Mouse (Mus musculus): ENCODE measurements around the gene Ckap5. TPM values are rescaled to one million over a fixed set of nuclear protein-coding genes. Genes with fewer than 3 reads are reported as not detected.
"Not testable (repeated sequence)": the region's sequence is repeated elsewhere in the genome, so short reads cannot be mapped to it uniquely, and the experiment has no call there.

Ckap5 gene
- polyA plus RNA-seq, 1 experiment = 40.1 TPM

GRCm38 (mm10) chr2:91498093-91498719 is 28.4 kb upstream of the Ckap5 start:
- peak overlapping the region; percentile 67 for H3K4me3 ChIP-seq (ENCODE audit: insufficient read depth, low read length)
- H3K27ac ChIP-seq (ENCODE audit: insufficient read depth, low read depth, low read length) = peak overlapping the region; percentile 81
- TF ChIP-seq CTCF (IDR thresholded peaks at IDR 0.05; ENCODE audit: low read depth, low read length) (no peak), POLR2A (IDR thresholded peaks at IDR 0.05; ENCODE audit: borderline replicate concordance, low read depth, low read length) (no peak)

GRCm38 (mm10) chr2:91508076-91508475 is 18.5 kb upstream of the Ckap5 start:
- H3K4me3 ChIP-seq (ENCODE audit: insufficient read depth, low read length) = no peak overlapping the region
- TF ChIP-seq CTCF (IDR thresholded peaks at IDR 0.05; ENCODE audit: low read depth, low read length) (no peak), POLR2A (IDR thresholded peaks at IDR 0.05; ENCODE audit: borderline replicate concordance, low read depth, low read length) (no peak)
- peaks cover 8% of the 10 kb centered on the region for H3K4me1 ChIP-seq (ENCODE audit: control insufficient read depth, insufficient read depth, low read length)
- H3K27ac ChIP-seq (ENCODE audit: insufficient read depth, low read depth, low read length) = no peak overlapping the region

More at GRCm38 (mm10) chr2:91498093-91498719, 28.4 kb upstream of the Ckap5 start:
- H3K4me1 ChIP-seq (ENCODE audit: control insufficient read depth, insufficient read depth, low read length) = peaks cover 16% of the 10 kb centered on the region

DNA sequence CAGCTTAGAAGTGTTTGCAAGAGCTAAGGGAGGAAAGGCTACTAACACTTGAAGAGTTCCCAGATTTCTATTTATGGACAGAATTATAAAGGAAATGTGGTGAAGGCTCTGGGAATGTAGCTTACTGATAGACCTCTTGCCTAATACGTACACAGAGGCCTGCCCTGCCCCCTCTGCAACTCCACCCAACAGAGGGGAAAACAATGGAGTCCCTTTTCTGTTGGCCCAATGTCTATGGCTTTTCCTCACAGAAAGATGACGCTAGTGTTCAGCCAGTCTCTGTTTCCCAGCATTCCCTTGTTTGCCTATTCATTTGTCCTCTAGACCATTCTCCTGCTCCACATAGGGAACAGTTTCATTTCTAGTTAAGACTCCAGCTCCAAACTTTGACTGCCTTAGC is 9.4 kb upstream of the Ckap5 start:
- TF ChIP-seq POLR2A (IDR thresholded peaks at IDR 0.05; ENCODE audit: borderline replicate concordance, low read depth, low read length) = no peak
- TF ChIP-seq CTCF (IDR thresholded peaks at IDR 0.05; ENCODE audit: low read depth, low read length) = no peak
- Histone ChIP-seq H3K27ac (ENCODE audit: insufficient read depth, low read depth, low read length) (peak overlapping the region; percentile 32), H3K4me3 (ENCODE audit: insufficient read depth, low read length) (no peak overlapping the region), H3K4me1 (ENCODE audit: control insufficient read depth, insufficient read depth, low read length) (peaks cover 11% of the 10 kb centered on the region)

GRCm38 (mm10) chr2:91527147-91527486 is 555 bp downstream of the Ckap5 start:
- H3K27ac ChIP-seq (ENCODE audit: insufficient read depth, low read depth, low read length) = 0 out of 2 replicates have a peak overlapping the region, but pooled peaks have one; percentile 28
- TF ChIP-seq POLR2A (IDR thresholded peaks at IDR 0.05; ENCODE audit: borderline replicate concordance, low read depth, low read length) = no peak
- TF ChIP-seq CTCF (IDR thresholded peaks at IDR 0.05; ENCODE audit: low read depth, low read length) = no peak
- H3K4me1 ChIP-seq (ENCODE audit: control insufficient read depth, insufficient read depth, low read length) = peaks cover 10% of the 10 kb centered on the region
- H3K4me3 ChIP-seq (ENCODE audit: insufficient read depth, low read length) = peak overlapping the region; percentile 89

DNA sequence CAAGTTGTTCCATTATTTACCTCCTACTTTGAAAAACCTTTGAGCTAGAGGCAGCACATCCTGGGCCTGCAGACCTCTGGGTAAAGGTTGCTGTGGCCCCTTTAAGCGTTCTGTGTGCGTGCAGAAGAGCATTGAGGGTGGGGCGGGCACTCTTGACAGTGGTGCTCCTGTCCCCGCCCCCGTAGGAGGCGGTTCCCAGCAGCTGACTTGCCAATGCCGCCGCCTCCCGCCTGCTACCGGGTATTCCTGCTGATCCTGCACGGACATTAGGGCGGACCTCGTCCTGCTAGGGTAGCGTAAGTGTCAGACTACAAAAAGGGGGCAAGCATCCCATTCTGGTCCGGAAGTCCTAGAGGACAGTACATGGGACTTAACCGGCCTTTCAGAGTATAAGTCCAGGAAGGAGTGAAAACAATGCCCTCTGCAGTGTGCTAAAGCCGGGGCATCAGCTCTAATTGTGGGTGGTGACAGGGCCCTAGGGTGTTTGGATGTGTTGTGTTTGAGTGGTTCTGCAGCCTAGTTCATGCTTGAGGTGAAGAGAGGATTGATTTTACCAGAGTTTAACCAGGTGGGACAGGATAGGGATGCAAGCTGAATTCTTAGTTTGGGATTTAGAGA is 11.1 kb downstream of the Ckap5 start:
- Histone ChIP-seq H3K4me3 (ENCODE audit: insufficient read depth, low read length) (peak overlapping the region; percentile 34), H3K27ac (ENCODE audit: insufficient read depth, low read depth, low read length) (no peak overlapping the region), H3K4me1 (ENCODE audit: control insufficient read depth, insufficient read depth, low read length) (0 out of 2 replicates have a peak, but pooled peaks cover 2% of the 10 kb centered on the region)
- TF ChIP-seq POLR2A (IDR thresholded peaks at IDR 0.05; ENCODE audit: borderline replicate concordance, low read depth, low read length) (no peak), CTCF (IDR thresholded peaks at IDR 0.05; ENCODE audit: low read depth, low read length) (no peak)

DNA sequence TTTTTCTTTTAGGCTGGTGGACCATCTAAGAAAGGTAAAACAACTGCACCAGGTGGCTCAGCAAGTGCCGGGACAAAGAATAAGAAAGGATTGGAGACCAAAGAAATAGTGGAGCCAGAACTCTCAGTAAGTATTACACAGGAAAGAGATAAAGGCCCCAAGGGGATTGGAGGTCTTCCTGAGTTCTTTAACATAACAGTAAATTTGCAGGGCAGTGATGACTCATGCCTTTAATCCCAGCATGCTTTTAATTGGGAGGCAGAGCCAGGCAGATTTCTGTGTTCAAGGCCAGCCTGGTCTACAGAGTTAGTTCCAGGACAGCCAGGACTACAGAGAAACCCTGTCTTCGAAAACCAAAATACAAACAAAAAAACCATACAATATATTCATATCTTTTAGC is 41.6 kb downstream of the Ckap5 start:
- Histone ChIP-seq H3K27ac (ENCODE audit: insufficient read depth, low read depth, low read length) (no peak overlapping the region), H3K4me1 (ENCODE audit: control insufficient read depth, insufficient read depth, low read length) (no peaks in the 10 kb centered on the region), H3K4me3 (ENCODE audit: insufficient read depth, low read length) (no peak overlapping the region)
- TF ChIP-seq POLR2A (IDR thresholded peaks at IDR 0.05; ENCODE audit: borderline replicate concordance, low read depth, low read length) = no peak
- TF ChIP-seq CTCF (IDR thresholded peaks at IDR 0.05; ENCODE audit: low read depth, low read length) = no peak

DNA sequence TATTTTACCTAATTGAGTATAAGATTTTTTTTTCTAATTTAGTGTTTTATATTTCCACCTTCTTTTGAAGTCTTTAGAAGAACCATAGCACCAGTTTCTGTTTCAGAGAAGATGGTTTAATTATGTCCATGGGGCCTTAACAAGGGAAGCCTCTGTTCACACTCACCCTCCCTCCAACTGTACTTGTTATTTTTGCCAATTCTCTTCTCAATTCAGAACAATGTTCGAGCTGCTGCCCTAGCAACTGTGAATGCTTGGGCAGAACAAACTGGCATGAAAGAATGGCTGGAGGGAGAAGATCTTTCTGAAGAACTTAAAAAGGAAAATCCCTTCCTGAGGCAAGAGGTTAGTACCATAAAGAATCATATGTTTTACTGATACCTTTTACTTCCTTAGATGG is 54.3 kb downstream of the Ckap5 start:
- Histone ChIP-seq H3K4me3 (ENCODE audit: insufficient read depth, low read length) (no peak overlapping the region), H3K27ac (ENCODE audit: insufficient read depth, low read depth, low read length) (no peak overlapping the region), H3K4me1 (ENCODE audit: control insufficient read depth, insufficient read depth, low read length) (no peaks in the 10 kb centered on the region)
- TF ChIP-seq CTCF (IDR thresholded peaks at IDR 0.05; ENCODE audit: low read depth, low read length) (no peak), POLR2A (IDR thresholded peaks at IDR 0.05; ENCODE audit: borderline replicate concordance, low read depth, low read length) (no peak)

- Histone ChIP-seq H3K4me1 (ENCODE audit: control insufficient read depth, insufficient read depth, low read length) (no peaks in the 10 kb centered on the region), H3K4me3 (ENCODE audit: insufficient read depth, low read length) (no peak overlapping the region), H3K27ac (ENCODE audit: insufficient read depth, low read depth, low read length) (no peak overlapping the region)
- TF ChIP-seq CTCF (IDR thresholded peaks at IDR 0.05; ENCODE audit: low read depth, low read length) (no peak), POLR2A (IDR thresholded peaks at IDR 0.05; ENCODE audit: borderline replicate concordance, low read depth, low read length) (no peak)
Measured at GRCm38 (mm10) chr2:91586242-91586641, 59.7 kb downstream of the Ckap5 start.

DNA sequence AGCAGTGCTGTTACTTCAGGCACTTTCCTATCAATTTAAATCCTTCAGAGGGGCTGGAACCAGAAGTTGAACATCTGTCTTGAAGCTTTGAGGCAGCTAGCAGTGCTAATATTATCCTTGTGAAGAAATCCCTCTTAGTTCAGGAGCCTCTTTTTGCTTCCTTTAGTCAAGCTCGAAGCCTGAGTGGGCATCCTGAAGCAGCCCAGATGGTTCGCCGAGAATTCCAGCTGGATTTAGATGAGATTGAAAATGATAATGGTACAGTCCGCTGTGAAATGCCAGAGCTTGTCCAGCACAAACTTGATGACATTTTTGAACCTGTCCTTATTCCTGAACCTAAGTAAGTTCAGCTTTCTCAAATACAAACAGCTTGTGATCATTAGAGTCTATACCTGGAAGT is 73.9 kb downstream of the Ckap5 start:
- H3K4me1 ChIP-seq (ENCODE audit: control insufficient read depth, insufficient read depth, low read length) = no peaks in the 10 kb centered on the region
- no peak overlapping the region for H3K4me3 ChIP-seq (ENCODE audit: insufficient read depth, low read length)
- no peak overlapping the region for H3K27ac ChIP-seq (ENCODE audit: insufficient read depth, low read depth, low read length)
- TF ChIP-seq POLR2A (IDR thresholded peaks at IDR 0.05; ENCODE audit: borderline replicate concordance, low read depth, low read length) = no peak
- TF ChIP-seq CTCF (IDR thresholded peaks at IDR 0.05; ENCODE audit: low read depth, low read length) = no peak

DNA sequence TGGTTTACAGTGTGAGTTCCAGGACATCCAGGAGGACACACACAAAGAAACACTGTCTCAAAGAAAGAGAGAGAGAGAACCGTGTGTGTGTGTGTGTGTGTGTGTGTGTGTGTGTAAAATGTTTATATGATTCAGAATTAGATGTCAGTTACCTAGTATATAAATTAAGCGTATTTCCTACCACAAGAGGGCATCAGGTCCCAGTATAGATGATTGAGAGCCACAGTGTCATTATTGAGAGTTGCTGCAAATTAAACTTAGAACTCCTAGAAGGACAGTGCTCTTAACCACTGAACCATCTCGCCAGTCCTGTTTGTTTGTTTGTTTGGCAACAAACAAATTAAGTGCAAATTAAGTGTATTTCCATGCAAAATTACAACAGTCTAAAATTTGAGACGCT is 75.8 kb downstream of the Ckap5 start:
- H3K4me3 ChIP-seq (ENCODE audit: insufficient read depth, low read length) = no peak overlapping the region
- H3K27ac ChIP-seq (ENCODE audit: insufficient read depth, low read depth, low read length) = no peak overlapping the region
- H3K4me1 ChIP-seq (ENCODE audit: control insufficient read depth, insufficient read depth, low read length) = no peaks in the 10 kb centered on the region
- TF ChIP-seq CTCF (IDR thresholded peaks at IDR 0.05; ENCODE audit: low read depth, low read length) = no peak
- no peak for TF ChIP-seq POLR2A (IDR thresholded peaks at IDR 0.05; ENCODE audit: borderline replicate concordance, low read depth, low read length)

DNA sequence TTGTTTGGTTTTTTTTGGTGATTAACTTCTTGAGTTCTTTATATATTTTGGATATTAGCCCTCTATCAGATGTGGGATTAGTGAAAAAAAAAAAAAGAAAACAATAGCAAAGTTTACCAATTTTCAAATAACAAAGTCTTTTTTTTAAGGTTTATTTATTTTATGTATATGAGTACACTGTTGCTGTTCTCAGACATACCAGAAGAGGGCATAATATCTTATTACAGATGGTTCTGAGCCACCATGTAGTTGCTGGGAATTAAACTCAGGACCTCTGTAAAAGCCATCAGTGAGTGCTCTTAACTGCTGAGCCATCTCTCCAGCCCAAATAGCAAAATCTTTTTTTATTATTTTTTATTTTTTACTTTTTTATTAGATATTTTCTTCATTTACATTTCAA is 82.8 kb downstream of the Ckap5 start:
- not testable (repeated sequence) for H3K4me1 ChIP-seq (ENCODE audit: control insufficient read depth, insufficient read depth, low read length); H3K27ac ChIP-seq (ENCODE audit: insufficient read depth, low read depth, low read length); H3K4me3 ChIP-seq (ENCODE audit: insufficient read depth, low read length)

Data from bone marrow macrophage, adult 2 months (primary cell).